Mouse (Mus musculus): Measurements from ENCODE around the gene Dus4l. TPM values are rescaled to one million over a fixed set of nuclear protein-coding genes. Genes with fewer than 3 reads are reported as not detected.
"Not testable (repeated sequence)": the region's sequence is repeated elsewhere in the genome, so short reads cannot be mapped to it uniquely, and the experiment has no call there.

Dus4l gene
- polyA plus RNA-seq (2012; ENCODE audit: insufficient read depth, insufficient read length, missing spikeins), result 4.8 and 5.3 TPM in 2 replicates

DNA sequence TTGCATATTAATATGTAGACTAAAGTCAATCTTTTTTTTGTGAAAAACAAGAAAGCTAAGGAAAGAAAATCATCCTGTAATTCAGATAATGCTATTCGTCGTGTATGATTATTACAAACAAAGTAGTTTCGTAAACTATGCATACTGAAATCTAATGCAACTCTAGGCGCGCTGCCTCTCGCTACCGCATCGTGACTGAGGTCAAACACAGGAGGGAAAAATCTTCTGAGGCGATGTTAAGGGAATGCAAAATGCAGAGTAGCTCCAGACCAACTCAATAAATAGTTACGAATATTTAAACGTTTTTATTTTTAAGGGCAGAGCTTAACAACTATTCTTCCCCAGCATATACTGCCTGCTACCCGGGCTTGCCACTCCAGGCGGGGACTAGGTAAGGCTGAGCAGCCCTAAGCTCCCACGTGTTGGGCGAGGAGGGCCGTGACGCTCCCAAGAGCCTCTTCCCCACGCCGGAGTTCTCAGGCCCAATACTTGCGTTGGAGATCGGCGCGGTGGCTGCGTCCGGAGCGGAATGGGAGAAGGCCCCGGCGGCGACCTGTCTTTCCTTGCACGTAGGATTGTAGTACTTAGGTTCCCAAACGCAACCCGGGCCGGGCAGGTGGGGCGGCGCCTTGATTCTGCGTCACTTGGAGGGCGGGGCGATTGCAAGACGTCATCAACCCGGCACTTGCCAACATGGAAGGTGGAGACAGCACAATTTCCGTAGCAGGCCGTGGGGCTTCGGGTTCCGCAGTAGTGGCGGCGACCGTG is at the start of gene Dus4l, which contains the start of gene Cog5:
Dus4l (minus strand) TSS at position 630 of the 768 bp plus-strand sequence.
Cog5 (plus strand) TSS at position 673 of the 768 bp plus-strand sequence.
- peak within 1 kb of the TSS; percentile 79 for H3K4me3 ChIP-seq (ENCODE audit: insufficient read depth, low read depth, low read length)
- H3K27ac ChIP-seq (replicated peaks; ENCODE audit: low read depth, low read length), result peak within 1 kb of the TSS; percentile 70; the same call in 1 of the 2 replicates
- H3K4me1 ChIP-seq (ENCODE audit: control insufficient read depth, insufficient read depth, insufficient read length, low read length), result no peaks in the 10 kb centered on the region

DNA sequence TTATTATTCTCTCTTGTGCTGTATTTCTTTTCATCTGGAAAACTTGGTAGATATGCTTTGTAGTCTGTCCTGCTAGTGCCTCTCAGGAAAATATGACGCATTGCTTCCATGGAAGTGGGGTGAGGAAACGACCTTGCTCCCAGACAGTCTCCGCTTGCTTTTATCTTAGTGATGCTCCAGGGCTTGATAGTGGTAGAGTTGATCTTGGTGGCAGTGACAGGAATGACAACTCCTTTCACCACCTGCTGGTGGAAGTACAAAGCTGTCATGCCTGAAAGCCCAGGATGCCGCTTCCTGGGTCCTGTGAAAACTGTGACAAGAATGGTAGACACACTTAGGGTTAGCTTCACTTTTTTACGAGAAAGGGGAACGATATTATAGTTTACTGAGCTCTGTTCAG is 49.3 kb upstream of the Dus4l start:
- H3K4me3 ChIP-seq (ENCODE audit: insufficient read depth, low read depth, low read length), result no peak overlapping the region
- no peaks in the 10 kb centered on the region for H3K4me1 ChIP-seq (ENCODE audit: control insufficient read depth, insufficient read depth, insufficient read length, low read length)
- H3K27ac ChIP-seq (replicated peaks; ENCODE audit: low read depth, low read length), result no peak overlapping the region

DNA sequence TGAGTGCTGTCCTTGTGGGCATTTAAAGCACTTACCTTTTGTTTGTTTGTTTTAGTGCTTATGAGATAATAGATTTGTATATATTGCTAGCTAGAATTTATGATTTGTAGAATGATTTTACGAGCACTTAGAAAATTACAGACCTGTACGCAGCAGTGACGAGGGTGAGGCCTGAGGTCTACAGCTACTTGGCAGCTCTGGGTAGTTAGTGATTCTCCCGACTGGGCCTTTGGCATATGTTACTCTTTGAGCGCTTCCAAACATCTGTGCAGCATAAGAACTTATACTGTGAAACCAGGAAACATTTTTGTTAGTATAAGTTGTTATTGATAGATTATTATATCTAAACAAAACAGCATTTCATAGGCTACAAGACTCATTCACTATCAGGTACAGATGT is 46.8 kb upstream of the Dus4l start:
- Histone ChIP-seq H3K27ac (replicated peaks; ENCODE audit: low read depth, low read length) (no peak overlapping the region), H3K4me1 (ENCODE audit: control insufficient read depth, insufficient read depth, insufficient read length, low read length) (no peaks in the 10 kb centered on the region), H3K4me3 (ENCODE audit: insufficient read depth, low read depth, low read length) (no peak overlapping the region)

DNA sequence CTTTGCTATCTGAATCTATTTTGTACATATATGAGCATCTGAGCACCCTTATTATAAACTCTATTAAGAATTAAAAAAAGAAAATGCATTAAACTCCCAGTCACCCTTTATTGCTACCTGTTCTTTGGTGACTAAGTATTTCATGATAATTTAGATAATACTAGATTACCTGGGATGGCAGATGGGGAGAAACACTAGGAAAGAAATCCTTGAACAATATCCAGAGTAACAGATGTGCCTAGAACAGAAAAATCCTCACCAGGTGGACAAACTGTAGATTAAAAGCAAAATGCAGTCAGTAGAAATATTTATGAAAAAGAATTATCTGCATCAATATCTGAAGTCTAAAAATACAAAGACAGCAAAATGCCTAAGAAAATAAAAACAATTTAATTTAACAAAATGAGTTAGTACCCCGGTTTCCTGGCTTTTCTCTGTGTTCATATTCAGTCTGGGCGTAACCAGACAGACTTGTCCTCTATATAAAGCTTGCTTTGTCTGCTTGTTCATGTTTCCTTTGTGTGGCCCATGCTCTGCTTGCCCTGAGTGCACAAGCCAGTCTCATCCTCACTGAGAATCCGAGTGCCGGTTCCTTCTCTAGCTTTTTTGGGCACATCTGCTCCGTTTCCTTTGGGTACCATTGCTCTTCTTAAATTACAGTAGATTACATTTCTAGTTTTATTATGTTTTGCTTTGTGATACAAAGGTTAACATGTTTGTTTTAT is 46.2 kb upstream of the Dus4l start:
- H3K4me1 ChIP-seq (ENCODE audit: control insufficient read depth, insufficient read depth, insufficient read length, low read length), result no peaks in the 10 kb centered on the region
- H3K4me3 ChIP-seq (ENCODE audit: insufficient read depth, low read depth, low read length), result no peak overlapping the region
- H3K27ac ChIP-seq (replicated peaks; ENCODE audit: low read depth, low read length), result no peak overlapping the region

DNA sequence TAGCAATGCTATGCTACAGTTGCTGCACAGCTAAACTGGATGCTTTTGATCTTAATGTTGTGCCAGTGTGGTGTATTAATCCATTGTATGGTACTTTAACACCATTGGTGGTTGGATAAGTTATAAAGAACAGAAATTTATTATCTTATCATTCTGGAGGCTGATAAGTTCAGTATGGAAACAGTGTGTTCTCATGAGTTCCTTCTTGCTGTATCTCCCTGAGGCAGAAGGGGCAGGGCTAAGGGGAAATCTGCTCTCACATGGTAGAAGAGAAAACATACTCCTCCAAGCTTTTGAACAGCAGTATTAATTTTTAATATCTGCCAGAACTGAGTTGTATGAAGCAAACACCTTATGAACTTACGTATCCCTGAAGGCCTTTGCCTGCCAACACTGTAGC is 38.7 kb upstream of the Dus4l start:
- no peak overlapping the region for H3K27ac ChIP-seq (replicated peaks; ENCODE audit: low read depth, low read length)
- no peaks in the 10 kb centered on the region for H3K4me1 ChIP-seq (ENCODE audit: control insufficient read depth, insufficient read depth, insufficient read length, low read length)
- H3K4me3 ChIP-seq (ENCODE audit: insufficient read depth, low read depth, low read length), result no peak overlapping the region

DNA sequence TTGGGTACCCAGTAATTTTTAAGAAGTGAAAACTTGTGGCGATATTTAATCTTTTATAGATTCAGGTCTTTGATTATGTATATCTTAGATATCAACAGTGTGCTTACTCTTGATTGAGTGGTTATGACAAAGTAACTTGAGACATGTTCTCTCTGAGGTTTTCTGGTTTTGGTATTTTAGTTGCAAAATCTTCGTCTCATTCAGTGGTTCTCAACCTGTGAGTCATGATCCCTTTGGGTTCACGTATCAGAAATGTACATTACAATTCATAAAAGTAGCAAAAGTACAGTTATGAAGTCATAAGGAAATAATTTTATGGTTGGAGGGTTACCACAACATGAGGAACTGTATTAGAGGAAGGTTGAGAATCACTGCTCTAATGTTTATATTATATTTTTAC is 32.1 kb upstream of the Dus4l start:
- Histone ChIP-seq H3K27ac (replicated peaks; ENCODE audit: low read depth, low read length) (no peak overlapping the region), H3K4me1 (ENCODE audit: control insufficient read depth, insufficient read depth, insufficient read length, low read length) (no peaks in the 10 kb centered on the region), H3K4me3 (ENCODE audit: insufficient read depth, low read depth, low read length) (no peak overlapping the region)

DNA sequence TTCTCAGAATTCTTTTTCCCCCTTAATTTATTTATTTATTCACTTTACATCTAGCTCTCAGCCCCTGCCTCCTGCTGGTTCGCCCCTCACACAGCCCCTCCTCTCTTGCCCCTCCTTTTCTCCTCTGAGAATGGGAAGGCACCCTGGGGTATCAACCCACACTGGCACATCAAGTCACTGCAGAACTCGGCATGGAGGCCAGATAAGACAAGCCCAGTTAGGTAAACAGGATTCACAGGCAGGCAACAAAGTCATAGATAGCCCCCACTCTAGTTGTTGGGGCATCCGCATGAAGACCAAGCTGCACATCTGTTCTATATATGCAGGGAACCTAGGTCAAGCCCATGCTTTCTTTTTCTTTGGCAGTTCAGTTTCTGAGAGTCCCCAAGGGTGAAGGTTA is 12.6 kb upstream of the Dus4l start:
- no peaks in the 10 kb centered on the region for H3K4me1 ChIP-seq (ENCODE audit: control insufficient read depth, insufficient read depth, insufficient read length, low read length)
- H3K4me3 ChIP-seq (ENCODE audit: insufficient read depth, low read depth, low read length), result no peak overlapping the region

DNA sequence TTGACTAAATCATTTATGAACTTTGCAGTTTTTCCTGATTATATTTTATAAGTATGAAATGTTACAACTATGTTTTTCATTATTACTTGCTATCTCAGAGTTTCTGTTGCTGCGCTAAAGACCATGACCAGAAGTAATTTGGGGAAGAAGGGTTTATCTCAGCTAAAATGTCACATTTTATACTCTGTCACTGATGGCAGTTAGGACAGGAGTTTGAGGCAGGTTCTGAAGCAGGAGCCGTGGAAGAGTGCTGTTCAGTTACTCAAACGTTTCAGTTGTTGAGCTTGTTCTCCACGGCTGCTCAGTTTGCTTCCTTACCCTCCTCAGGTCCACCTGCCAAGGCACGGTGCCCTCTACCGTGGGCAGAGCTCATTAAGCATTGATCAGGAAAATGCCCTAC is 11.4 kb upstream of the Dus4l start:
- no peaks in the 10 kb centered on the region for H3K4me1 ChIP-seq (ENCODE audit: control insufficient read depth, insufficient read depth, insufficient read length, low read length)
- no peak overlapping the region for H3K27ac ChIP-seq (replicated peaks; ENCODE audit: low read depth, low read length)
- no peak overlapping the region for H3K4me3 ChIP-seq (ENCODE audit: insufficient read depth, low read depth, low read length)

More for the DNA sequence above, 12.6 kb upstream of the Dus4l start:
- no peak overlapping the region for H3K27ac ChIP-seq (replicated peaks; ENCODE audit: low read depth, low read length)

DNA sequence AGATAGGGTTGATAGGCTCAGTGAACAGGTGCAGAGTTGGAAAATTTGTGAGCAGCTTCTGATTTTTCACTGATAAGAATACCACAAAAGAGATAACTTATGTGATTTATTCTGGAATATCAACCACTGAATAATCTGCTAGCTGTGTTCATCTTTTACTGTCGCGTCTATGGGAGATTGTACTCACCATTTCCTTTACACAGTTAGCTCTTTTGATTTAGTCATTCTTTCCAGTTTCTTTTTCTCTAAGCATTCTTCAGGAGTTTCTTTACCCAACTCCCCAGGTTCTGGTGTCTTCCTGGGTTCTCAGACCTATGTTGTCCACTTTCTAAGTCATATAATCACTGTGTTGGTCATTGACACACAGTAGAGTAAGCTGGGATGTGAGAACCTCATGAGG is 2.2 kb upstream of the Dus4l start:
- no peak overlapping the region for H3K27ac ChIP-seq (replicated peaks; ENCODE audit: low read depth, low read length)
- H3K4me3 ChIP-seq (ENCODE audit: insufficient read depth, low read depth, low read length), result no peak overlapping the region
- no peaks in the 10 kb centered on the region for H3K4me1 ChIP-seq (ENCODE audit: control insufficient read depth, insufficient read depth, insufficient read length, low read length)

DNA sequence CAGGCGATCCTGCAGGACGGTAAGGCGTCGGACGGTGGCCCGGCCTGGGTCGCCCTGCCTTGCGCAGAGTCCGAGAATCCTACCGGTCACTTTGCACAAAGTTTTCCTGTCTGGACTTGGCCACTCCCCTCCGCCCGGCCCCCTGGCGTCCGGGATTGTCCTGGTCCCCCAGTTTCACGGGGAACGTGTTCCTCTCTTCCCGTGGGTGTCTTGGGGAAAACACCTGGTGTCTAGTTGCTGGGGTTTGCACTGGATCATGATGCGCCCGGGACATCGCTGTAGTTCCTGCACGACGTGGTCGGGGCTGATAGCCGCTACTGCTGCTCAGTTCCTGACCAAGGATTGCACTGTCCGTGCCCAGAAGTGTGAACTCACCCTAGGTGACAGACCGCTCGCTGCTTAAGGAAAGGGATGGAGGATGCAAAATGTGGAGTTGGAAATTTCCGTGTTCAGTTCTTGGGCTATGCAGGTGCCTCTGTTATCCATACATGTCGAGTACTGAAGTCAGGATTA is 395 bp upstream of the Dus4l start:
- Histone ChIP-seq H3K4me1 (ENCODE audit: control insufficient read depth, insufficient read depth, insufficient read length, low read length) (no peaks in the 10 kb centered on the region), H3K27ac (replicated peaks; ENCODE audit: low read depth, low read length) (peak overlapping the region; percentile 64; the same call in 1 of the 2 replicates), H3K4me3 (ENCODE audit: insufficient read depth, low read depth, low read length) (peak overlapping the region; percentile 79)

DNA sequence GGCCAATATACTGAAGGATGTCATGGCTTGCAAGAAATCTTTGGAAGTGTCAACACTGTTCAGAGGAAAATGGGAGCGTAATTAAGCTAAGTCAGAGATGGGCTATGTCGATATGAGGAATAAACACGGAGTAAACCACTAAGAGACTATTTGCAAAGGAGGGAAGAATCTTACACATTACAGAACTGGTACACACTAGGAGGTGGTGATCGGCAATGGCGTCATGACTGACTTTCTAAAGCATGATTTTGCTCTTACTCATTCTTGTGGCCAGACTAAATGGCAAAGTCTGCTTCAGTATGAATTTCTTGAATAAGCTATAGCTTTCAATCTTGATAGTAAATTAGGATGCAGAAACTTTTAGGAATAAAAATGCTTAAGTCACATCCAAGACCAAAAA is 1.0 kb downstream of the Dus4l start:
- Histone ChIP-seq H3K4me1 (ENCODE audit: control insufficient read depth, insufficient read depth, insufficient read length, low read length) (no peaks in the 10 kb centered on the region), H3K4me3 (ENCODE audit: insufficient read depth, low read depth, low read length) (no peak overlapping the region), H3K27ac (replicated peaks; ENCODE audit: low read depth, low read length) (no peak overlapping the region)

DNA sequence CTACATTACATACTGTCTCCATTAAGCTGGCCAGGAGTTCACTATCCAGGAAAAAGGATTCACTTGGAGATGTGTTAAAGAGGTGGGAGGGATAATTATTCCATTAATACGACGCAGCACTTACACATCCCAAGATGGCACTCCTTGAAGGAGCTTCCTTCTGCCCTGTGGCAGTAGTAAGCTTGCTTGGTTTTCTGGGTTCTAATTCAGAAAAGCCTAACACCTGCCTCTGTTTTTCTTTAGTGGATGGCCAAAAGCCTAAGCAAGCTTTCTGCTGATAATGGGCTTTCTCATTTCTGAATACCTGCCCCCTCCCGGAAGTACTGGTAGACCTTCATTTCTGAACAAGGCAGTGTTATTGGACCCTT is 19.4 kb downstream of the Dus4l start:
- Histone ChIP-seq H3K4me3 (ENCODE audit: insufficient read depth, low read depth, low read length) (no peak overlapping the region), H3K4me1 (ENCODE audit: control insufficient read depth, insufficient read depth, insufficient read length, low read length) (no peaks in the 10 kb centered on the region), H3K27ac (replicated peaks; ENCODE audit: low read depth, low read length) (no peak overlapping the region)

DNA sequence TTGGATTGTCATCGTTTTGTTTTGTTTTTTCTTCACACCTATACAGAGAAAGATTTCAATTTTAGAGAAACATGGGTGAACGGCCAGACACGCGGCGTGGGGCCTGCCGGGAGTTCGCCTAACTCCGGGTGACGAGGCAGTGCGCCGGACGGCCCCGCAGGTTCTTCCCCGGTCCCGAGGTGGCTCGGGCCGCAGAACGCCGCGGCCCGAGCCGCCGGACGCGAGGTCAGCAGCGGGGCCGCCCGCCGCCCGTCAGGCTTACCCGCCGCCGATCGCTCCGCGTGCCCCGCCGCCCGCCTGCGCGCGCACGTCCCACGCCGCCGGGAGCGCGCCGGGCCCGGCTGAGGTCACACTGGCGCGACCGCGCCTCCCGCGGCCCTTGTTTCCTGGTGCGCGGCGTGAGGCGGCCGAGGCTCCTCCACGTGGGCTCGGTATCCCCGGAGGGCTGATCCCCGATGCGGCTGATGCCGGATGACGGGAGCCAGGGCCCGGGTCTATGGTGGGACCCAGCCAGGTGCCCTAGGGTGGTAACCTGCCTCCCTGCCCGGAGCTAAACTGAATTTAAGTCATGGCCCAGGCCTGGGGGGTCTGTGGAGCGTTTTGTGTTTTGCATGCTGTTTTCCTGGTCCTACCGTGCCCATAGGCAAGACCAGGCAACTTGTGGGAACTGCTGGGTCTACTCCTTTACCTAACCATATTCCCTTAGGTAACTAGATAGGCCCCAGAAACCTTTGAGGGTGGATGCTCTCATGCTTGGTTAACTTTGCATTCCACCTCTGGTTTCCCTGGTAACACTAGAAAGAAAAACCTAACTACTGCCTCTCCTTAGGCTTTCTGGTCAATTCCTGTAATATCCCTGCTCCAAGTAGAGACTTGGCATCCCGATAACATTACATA is 20.0 kb downstream of the Dus4l start, which contains the start of gene Bcap29:
Bcap29 (minus strand) TSS at position 316 of the 897 bp plus-strand sequence.
- Histone ChIP-seq H3K27ac (replicated peaks; ENCODE audit: low read depth, low read length) (peak within 1 kb of the TSS; percentile 53), H3K4me1 (ENCODE audit: control insufficient read depth, insufficient read depth, insufficient read length, low read length) (no peaks in the 10 kb centered on the region), H3K4me3 (ENCODE audit: insufficient read depth, low read depth, low read length) (peak within 1 kb of the TSS; percentile 72)

DNA sequence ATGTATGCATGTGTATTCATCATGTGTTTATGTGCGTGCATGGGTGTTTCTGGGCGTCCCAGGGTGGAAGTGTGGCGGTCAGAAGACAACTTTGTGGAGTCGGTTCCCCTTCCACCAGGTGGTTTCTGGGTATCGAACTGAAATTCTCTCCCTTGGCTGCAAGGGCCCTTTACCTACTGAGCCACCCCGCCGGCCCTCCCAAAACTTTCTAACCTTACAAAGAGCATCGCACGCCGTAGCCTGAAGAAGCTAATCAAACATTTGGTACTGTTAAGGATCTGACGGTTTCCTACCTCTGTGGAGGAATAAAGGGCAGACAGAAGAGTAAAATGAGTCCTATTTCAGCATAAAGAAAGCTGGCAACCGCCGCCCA is 20.7 kb downstream of the Dus4l start:
- Histone ChIP-seq H3K4me3 (ENCODE audit: insufficient read depth, low read depth, low read length) (peak overlapping the region; percentile 72), H3K27ac (replicated peaks; ENCODE audit: low read depth, low read length) (peak overlapping the region; percentile 27; the same call in 1 of the 2 replicates), H3K4me1 (ENCODE audit: control insufficient read depth, insufficient read depth, insufficient read length, low read length) (no peaks in the 10 kb centered on the region)

DNA sequence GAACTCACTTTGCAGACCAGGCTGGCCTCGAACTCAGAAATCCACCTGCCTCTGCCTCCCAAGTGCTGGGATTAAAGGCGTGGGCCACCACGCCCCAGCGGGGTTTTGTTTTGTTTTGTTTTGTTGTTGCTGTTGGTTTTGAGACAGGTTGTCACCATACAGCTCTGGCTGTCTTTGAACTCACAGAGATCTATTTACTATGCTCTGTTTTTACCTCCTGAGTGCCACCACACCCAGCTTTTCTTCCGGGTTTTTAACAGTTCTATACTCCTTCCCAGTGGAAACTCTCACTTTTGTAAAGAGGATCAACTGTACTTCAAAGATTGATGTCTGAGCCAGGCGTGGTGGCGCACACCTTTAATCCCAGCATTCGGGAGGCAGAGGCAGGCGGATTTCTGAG is 26.2 kb downstream of the Dus4l start:
- not testable (repeated sequence) for H3K27ac ChIP-seq (replicated peaks; ENCODE audit: low read depth, low read length); H3K4me1 ChIP-seq (ENCODE audit: control insufficient read depth, insufficient read depth, insufficient read length, low read length); H3K4me3 ChIP-seq (ENCODE audit: insufficient read depth, low read depth, low read length)
